8 mouse cellular contexts compared by ENCODE assay signal in the genomic region with DNA sequence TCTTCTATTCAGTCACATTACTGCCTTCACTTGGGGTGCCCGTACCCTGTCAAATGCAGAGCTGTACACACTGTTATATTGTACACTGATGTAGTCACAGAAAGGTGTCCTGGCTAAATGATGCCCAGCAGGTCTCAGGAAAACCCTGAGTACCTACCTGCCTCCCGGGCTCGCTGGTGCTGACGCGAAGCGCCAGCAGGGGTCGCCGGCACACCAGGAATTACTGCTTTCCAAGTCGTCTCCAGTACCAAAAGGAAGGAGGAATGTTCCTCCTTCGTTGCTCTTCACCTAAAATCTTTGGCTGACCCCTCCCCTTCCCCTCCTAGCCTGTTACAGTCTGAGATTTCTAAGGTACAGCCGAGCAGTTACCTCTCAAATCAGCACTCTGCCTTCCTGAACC. TPM values are rescaled to one million over a fixed set of nuclear protein-coding genes. Genes with fewer than 3 reads are reported as not detected.
DNase-seq lines count a peak whose midpoint lies in the region; ATAC-seq and TF ChIP-seq lines count a peak whose summit lies in the region.

No protein-coding gene starts in this region.

- peak; percentile 12; the same call in 1 of the 2 replicates for ATAC-seq in midbrain, embryonic 11.5 days (ENCODE audit: low FRiP score)
- no peak for ATAC-seq in midbrain, embryonic 15.5 days (replicated peaks)
- ATAC-seq in kidney, embryonic 14.5 days (ENCODE audit: low FRiP score, low TSS enrichment), result peak; percentile 25; the same call in 1 of the 2 replicates
- ATAC-seq in limb, embryonic 13.5 days (ENCODE audit: low FRiP score, low read depth), result no peak; the same call in 1 of the 2 replicates

- no peaks in the 10 kb centered on the region for H3K9me3 ChIP-seq in midbrain, embryonic 11.5 days (ENCODE audit: control insufficient read depth, low read length)
- no peaks in the 10 kb centered on the region for H3K9me3 ChIP-seq in midbrain, embryonic 15.5 days
- H3K9me3 ChIP-seq in kidney, embryonic 14.5 days (ENCODE audit: control insufficient read depth, low read length), result no peaks in the 10 kb centered on the region
- no peaks in the 10 kb centered on the region for H3K9me3 ChIP-seq in limb, embryonic 13.5 days

- no peak overlapping the region for H3K27ac ChIP-seq in midbrain, embryonic 11.5 days (ENCODE audit: low read depth, low read length)
- no peak overlapping the region for H3K27ac ChIP-seq in midbrain, embryonic 15.5 days
- no peak overlapping the region for H3K27ac ChIP-seq in gastrocnemius, adult 2 months
- H3K27ac ChIP-seq in kidney, embryonic 14.5 days (ENCODE audit: low read depth, low read length), result no peak overlapping the region
- H3K27ac ChIP-seq in limb, embryonic 13.5 days, result no peak overlapping the region
- no peak overlapping the region for H3K27ac ChIP-seq in olfactory bulb, adult 2 months (ENCODE audit: insufficient read depth, low read depth, low read length)
- H3K27ac ChIP-seq in thymus, adult 2 months (ENCODE audit: control insufficient read depth, insufficient read depth, low read length), result no peak overlapping the region

- DNase-seq in midbrain, embryonic 11.5 days (ENCODE audit: low spot score, missing footprints), result peak; percentile 97
- DNase-seq in cerebellum, postnatal 10 days, result peak; percentile 94 to 95
- peak; percentile 84 for DNase-seq in gastrocnemius, adult 2 months
- peak; percentile 68 for DNase-seq in thymus, adult 2 months

- TF ChIP-seq POLR2A in olfactory bulb, adult 2 months (IDR thresholded peaks at IDR 0.05; ENCODE audit: insufficient read depth, low read depth, low read length), result no peak
- no peak for TF ChIP-seq POLR2A in thymus, adult 2 months (IDR thresholded peaks at IDR 0.05; ENCODE audit: control insufficient read depth, extremely low read depth, insufficient read depth, low read length, poor library complexity)

- no peak overlapping the region for H3K4me2 ChIP-seq in midbrain, embryonic 11.5 days
- H3K4me2 ChIP-seq in midbrain, embryonic 15.5 days, result no peak overlapping the region
- H3K4me2 ChIP-seq in kidney, embryonic 14.5 days (replicated peaks; ENCODE audit: low read depth, low read length), result no peak overlapping the region
- 0 out of 2 replicates have a peak overlapping the region, but pooled peaks have one; percentile 7 for H3K4me2 ChIP-seq in limb, embryonic 13.5 days (replicated peaks)

- peaks cover 54% of the 10 kb centered on the region for H3K27me3 ChIP-seq in midbrain, embryonic 11.5 days (ENCODE audit: control insufficient read depth, insufficient read depth, low read length)
- H3K27me3 ChIP-seq in midbrain, embryonic 15.5 days (replicated peaks), result peaks cover 37% of the 10 kb centered on the region
- H3K27me3 ChIP-seq in kidney, embryonic 14.5 days (ENCODE audit: control insufficient read depth, insufficient read depth, low read length), result peaks cover 53% of the 10 kb centered on the region
- peaks cover 72% of the 10 kb centered on the region for H3K27me3 ChIP-seq in limb, embryonic 13.5 days
- peaks cover 11% of the 10 kb centered on the region for H3K27me3 ChIP-seq in thymus, adult 2 months (ENCODE audit: control insufficient read depth, insufficient read depth, low read length)

- peak; percentile 93 for TF ChIP-seq CTCF in gastrocnemius, adult 2 months (IDR thresholded peaks at IDR 0.05)
- TF ChIP-seq CTCF in olfactory bulb, adult 2 months (IDR thresholded peaks at IDR 0.05; ENCODE audit: insufficient read depth, low read depth, low read length), result peak; percentile 97
- TF ChIP-seq CTCF in thymus, adult 2 months (IDR thresholded peaks at IDR 0.05; ENCODE audit: borderline replicate concordance, control insufficient read depth, extremely low read depth, insufficient read depth, low read length, poor library complexity), result peak; percentile 92

- intact Hi-C loops in gastrocnemius, adult 2 months (cut with DNase I), result loop anchor here (1.0 kb wide), 1 partner anchor 44 kb away; no protein-coding TSS in a partner anchor

- no peak overlapping the region for H3K9ac ChIP-seq in midbrain, embryonic 11.5 days (ENCODE audit: low read length)
- no peak overlapping the region for H3K9ac ChIP-seq in midbrain, embryonic 15.5 days
- H3K9ac ChIP-seq in kidney, embryonic 14.5 days (ENCODE audit: low read depth, low read length), result no peak overlapping the region
- no peak overlapping the region for H3K9ac ChIP-seq in limb, embryonic 13.5 days

- H3K4me3 ChIP-seq in midbrain, embryonic 11.5 days (ENCODE audit: low read depth, low read length), result no peak overlapping the region
- no peak overlapping the region for H3K4me3 ChIP-seq in midbrain, embryonic 15.5 days
- no peak overlapping the region for H3K4me3 ChIP-seq in gastrocnemius, adult 2 months
- H3K4me3 ChIP-seq in kidney, embryonic 14.5 days (ENCODE audit: low read length), result no peak overlapping the region
- no peak overlapping the region for H3K4me3 ChIP-seq in limb, embryonic 13.5 days
- H3K4me3 ChIP-seq in olfactory bulb, adult 2 months (ENCODE audit: insufficient read depth, low read depth, low read length), result no peak overlapping the region
- no peak overlapping the region for H3K4me3 ChIP-seq in thymus, adult 2 months (ENCODE audit: control insufficient read depth, insufficient read depth, low read length)

- WGBS in midbrain, embryonic 11.5 days, result 3% methylated on average over 11 of the region's 11 CpGs
- under 1% methylated on average over 11 of the region's 11 CpGs for WGBS in midbrain, embryonic 15.5 days
- 0% methylated on average over 11 of the region's 11 CpGs for WGBS in kidney, embryonic 14.5 days
- 2% methylated on average over 11 of the region's 11 CpGs for WGBS in limb, embryonic 13.5 days
- 2% methylated on average over 11 of the region's 11 CpGs for WGBS in olfactory bulb, adult 2 months
- 3% methylated on average over 11 of the region's 11 CpGs for WGBS in thymus, adult 2 months

- H3K4me1 ChIP-seq in midbrain, embryonic 11.5 days (ENCODE audit: control insufficient read depth, insufficient read depth, low read length), result peaks cover 22% of the 10 kb centered on the region
- H3K4me1 ChIP-seq in midbrain, embryonic 15.5 days, result peaks cover 13% of the 10 kb centered on the region
- H3K4me1 ChIP-seq in kidney, embryonic 14.5 days (ENCODE audit: control insufficient read depth, insufficient read depth, low read length), result peaks cover 4% of the 10 kb centered on the region; the same call in 1 of the 2 replicates
- peaks cover 16% of the 10 kb centered on the region for H3K4me1 ChIP-seq in limb, embryonic 13.5 days
- H3K4me1 ChIP-seq in olfactory bulb, adult 2 months (ENCODE audit: control insufficient read depth, insufficient read depth, low read length), result no peaks in the 10 kb centered on the region
- H3K4me1 ChIP-seq in thymus, adult 2 months (replicated peaks; ENCODE audit: control insufficient read depth, insufficient read depth, low read length), result 0 out of 2 replicates have a peak, but pooled peaks cover under 1% of the 10 kb centered on the region

- H3K36me3 ChIP-seq in midbrain, embryonic 11.5 days (ENCODE audit: control insufficient read depth, insufficient read depth, low read length), result no peaks in the 10 kb centered on the region
- H3K36me3 ChIP-seq in midbrain, embryonic 15.5 days (replicated peaks), result no peaks in the 10 kb centered on the region
- no peaks in the 10 kb centered on the region for H3K36me3 ChIP-seq in kidney, embryonic 14.5 days (ENCODE audit: control insufficient read depth, insufficient read depth, low read length)
- H3K36me3 ChIP-seq in limb, embryonic 13.5 days, result no peaks in the 10 kb centered on the region
- H3K36me3 ChIP-seq in thymus, adult 2 months (ENCODE audit: control insufficient read depth, insufficient read depth, low read length), result no peaks in the 10 kb centered on the region

RNA-seq across cellular contexts. Expression of a gene that starts 23.8 kb away (rescaled TPM):
- polyA plus RNA-seq in midbrain, embryonic 11.5 days (2014; fragmentation: Nextera tagmentation; extraction: Ambion mirVana), result 27.5 and 28.3 TPM in 2 replicates
- 41.9 and 43.0 TPM in 2 replicates for polyA plus RNA-seq in midbrain, embryonic 15.5 days (2015; fragmentation: Nextera tagmentation; extraction: Ambion mirVana)
- 10 to 100 TPM; 67.7 to 70.2 TPM for total RNA-seq in gastrocnemius, adult 2 months (2021)
- 26.1 and 41.3 TPM in 2 replicates for polyA plus RNA-seq in kidney, embryonic 14.5 days (2014; fragmentation: Nextera tagmentation; extraction: Ambion mirVana)
- polyA plus RNA-seq in limb, embryonic 13.5 days (2015; fragmentation: Nextera tagmentation; extraction: Ambion mirVana), result 57.7 and 58.3 TPM in 2 replicates
- polyA plus RNA-seq in olfactory bulb, adult 2 months (2012; ENCODE audit: insufficient read depth, insufficient read length, low replicate concordance, missing spikeins), result not detected in 2 replicates
- 74.7 and 77.5 TPM in 2 replicates for polyA plus RNA-seq in thymus, adult 2 months (2012; rRNA removed)

RNA-seq across cellular contexts. Expression of a gene that starts 26.0 kb away (rescaled TPM):
- polyA plus RNA-seq in midbrain, embryonic 11.5 days (2014; fragmentation: Nextera tagmentation; extraction: Ambion mirVana), result 67.4 and 71.3 TPM in 2 replicates
- 39.5 and 43.4 TPM in 2 replicates for polyA plus RNA-seq in midbrain, embryonic 15.5 days (2015; fragmentation: Nextera tagmentation; extraction: Ambion mirVana)
- 10 to 100 TPM; 25.6 to 33.1 TPM for total RNA-seq in gastrocnemius, adult 2 months (2021)
- polyA plus RNA-seq in kidney, embryonic 14.5 days (2014; fragmentation: Nextera tagmentation; extraction: Ambion mirVana), result 90.0 and 124 TPM in 2 replicates
- polyA plus RNA-seq in limb, embryonic 13.5 days (2015; fragmentation: Nextera tagmentation; extraction: Ambion mirVana), result 54.7 and 65.5 TPM in 2 replicates
- not detected in 2 replicates for polyA plus RNA-seq in olfactory bulb, adult 2 months (2012; ENCODE audit: insufficient read depth, insufficient read length, low replicate concordance, missing spikeins)
- 378 and 434 TPM in 2 replicates for polyA plus RNA-seq in thymus, adult 2 months (2012; rRNA removed)

Comparison
In these comparisons a context has a peak if more than half of its experiments do, and no peak if none do; other contexts are left out.
1. ATAC-seq: peak in midbrain, embryonic 11.5 days (single experiment) and kidney, embryonic 14.5 days (single experiment); none in midbrain, embryonic 15.5 days (single experiment) and limb, embryonic 13.5 days (single experiment).
2. Peak in every context shown above with its lines, with median percentiles within 50 percentile points of each other: DNase-seq and CTCF ChIP-seq.